Mouse (Mus musculus) midbrain, embryonic 14.5 days (tissue): ENCODE results near the gene Tdrkh. TPM values are rescaled to one million over a fixed set of nuclear protein-coding genes. Genes with fewer than 3 reads are reported as not detected.
A peak's percentile ranks its signal among the peaks of the same experiment; 100 is the strongest.

Source experiments
- ATAC-seq: fragments of 200-750 bp; cut with Nextera tagmentation; 2 replicates; pipeline ENCODE4 v1.8.0; 2017; ENCODE audit warnings: moderate number of reproducible peaks, moderate library complexity; ENCODE audit not compliant: low FRiP score, low TSS enrichment
- DNase-seq: peaks from one replicate; pipeline ENCODE4 v3.0.0-alpha.2; 2015
- H3K27ac ChIP-seq: fragments of 300-500 bp; sonication (generic); replicated peaks from 2 replicates; pipeline ENCODE4 v1.5.1; 2014; ENCODE audit warnings: mild to moderate bottlenecking, low read depth, low read length, moderate library complexity
- H3K27me3 ChIP-seq: fragments of 300-500 bp; sonication (generic); 2 replicates; pipeline ENCODE4 v1.6.1; 2014; ENCODE audit warnings: low read length, control low read depth, mixed read lengths; ENCODE audit not compliant: control insufficient read depth, insufficient read depth
- H3K36me3 ChIP-seq: fragments of 300-500 bp; sonication (generic); 2 replicates; pipeline ENCODE4 v1.6.1; 2014; ENCODE audit warnings: low read length, control low read depth; ENCODE audit not compliant: control insufficient read depth, insufficient read depth
- H3K4me1 ChIP-seq: fragments of 300-500 bp; sonication (generic); 2 replicates; pipeline ENCODE4 v1.6.1; 2014; ENCODE audit warnings: mild to moderate bottlenecking, antibody characterized with exemption, low read length, control low read depth; ENCODE audit not compliant: control insufficient read depth, insufficient read depth
- H3K4me2 ChIP-seq: fragments of 300-500 bp; sonication (generic); 2 replicates; pipeline ENCODE4 v1.6.1; 2014; ENCODE audit warnings: mild to moderate bottlenecking, low read length, moderate library complexity
- H3K4me3 ChIP-seq: fragments of 300-500 bp; sonication (generic); replicated peaks from 2 replicates; pipeline ENCODE4 v1.5.1; 2014; ENCODE audit warnings: low read depth, low read length
- H3K9ac ChIP-seq: fragments of 300-500 bp; sonication (generic); replicated peaks from 2 replicates; pipeline ENCODE4 v1.6.1; 2014; ENCODE audit warnings: mild to moderate bottlenecking, low read length, moderate library complexity
- H3K9me3 ChIP-seq: fragments of 300-500 bp; sonication (generic); 2 replicates; pipeline ENCODE4 v1.6.1; 2016; ENCODE audit warnings: low read length, control low read depth, mixed read lengths; ENCODE audit not compliant: control insufficient read depth
- WGBS: fragments of 180-500 bp; shearing (Covaris S2); extraction: QIAGEN DNeasy Blood & Tissue Kit; methylation state at CpG from one replicate; pipeline ENCODE4 v1.1.7; 2014; 5-methylcytosine and 5-hydroxymethylcytosine counted together
- polyA plus RNA-seq: library from polyadenylated mRNA; unstranded; fragments of >200 nt; fragmentation: Nextera tagmentation; extraction: Ambion mirVana; gene quantifications from 2 replicates; pipeline ENCODE4 v1.2.1, GENCODE M21; 2014

Tdrkh gene
- polyA plus RNA-seq, 1 experiment from 2014 or later = 55.3 TPM

DNA sequence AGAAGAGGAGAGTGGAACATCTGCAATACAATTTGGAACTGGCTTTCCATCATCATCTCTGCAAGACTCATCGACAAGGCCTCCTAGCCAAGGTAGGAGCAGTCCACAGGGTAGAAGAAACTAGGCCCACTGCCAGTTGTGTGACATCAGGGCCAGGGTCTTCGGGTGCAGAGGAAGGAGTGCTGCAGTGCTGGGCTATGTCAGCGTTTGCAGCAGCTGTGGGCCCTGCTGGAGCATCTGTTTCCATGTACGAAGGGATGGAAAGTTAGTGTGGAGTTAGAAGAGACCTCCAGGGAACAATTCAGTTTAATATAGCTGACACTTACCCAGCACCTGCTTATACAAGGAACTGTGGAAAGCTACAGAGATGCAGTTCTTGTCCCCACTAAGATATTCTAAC lies 20.0 kb upstream of the Tdrkh start:
- no peaks in the 10 kb centered on the region for H3K36me3 ChIP-seq
- WGBS = 78% methylated on average over 4 of the region's 4 CpGs
- H3K9me3 ChIP-seq = no peaks in the 10 kb centered on the region
- DNase-seq (no peak), ATAC-seq (no peak)
- H3K27me3 ChIP-seq = no peaks in the 10 kb centered on the region
- H3K27ac ChIP-seq = no peak overlapping the region
- H3K4me1 ChIP-seq = no peaks in the 10 kb centered on the region
- no peak overlapping the region for H3K4me2 ChIP-seq
- H3K9ac ChIP-seq = no peak overlapping the region
- no peak overlapping the region for H3K4me3 ChIP-seq

DNA sequence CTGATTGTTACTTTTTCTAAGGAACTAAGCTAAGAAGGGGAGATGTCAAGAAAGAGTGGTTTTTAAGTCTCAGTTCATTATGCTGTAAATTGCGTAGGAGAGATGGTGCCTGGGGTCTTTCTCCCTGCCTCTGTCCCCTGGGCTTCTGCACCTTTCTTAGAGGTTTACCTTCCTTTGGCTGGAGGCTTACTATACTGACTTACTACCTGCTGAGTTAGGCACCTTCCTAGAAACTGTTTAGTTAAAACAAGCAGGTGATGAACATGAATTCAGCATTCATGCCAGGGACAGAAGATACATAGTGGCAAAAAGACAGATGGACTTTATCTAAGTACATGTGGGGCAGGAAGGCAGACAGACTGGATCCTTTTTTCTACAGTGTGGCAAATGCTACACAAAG lies 16.7 kb upstream of the Tdrkh start:
- no peak overlapping the region for H3K9ac ChIP-seq

GRCm38 (mm10) chr3:94396851-94397250 lies 16.2 kb upstream of the Tdrkh start:
- Histone ChIP-seq H3K4me2 (no peak overlapping the region), H3K27me3 (no peaks in the 10 kb centered on the region), H3K9ac (no peak overlapping the region), H3K4me1 (peaks cover 12% of the 10 kb centered on the region; the same call in 1 of the 2 replicates), H3K9me3 (no peaks in the 10 kb centered on the region), H3K27ac (no peak overlapping the region), H3K4me3 (no peak overlapping the region), H3K36me3 (no peaks in the 10 kb centered on the region)
- ATAC-seq = no peak
- 86% methylated on average over 4 of the region's 4 CpGs for WGBS
- DNase-seq = no peak

More for the DNA sequence above, 16.7 kb upstream of the Tdrkh start:
- no peak overlapping the region for H3K27ac ChIP-seq
- H3K27me3 ChIP-seq = no peaks in the 10 kb centered on the region
- H3K4me2 ChIP-seq = no peak overlapping the region
- no peaks in the 10 kb centered on the region for H3K36me3 ChIP-seq
- no peak overlapping the region for H3K4me3 ChIP-seq
- DNase-seq (no peak), ATAC-seq (no peak)
- no peaks in the 10 kb centered on the region for H3K9me3 ChIP-seq
- WGBS = 61% methylated on average over 1 of the region's 1 CpGs
- H3K4me1 ChIP-seq = peaks cover 12% of the 10 kb centered on the region; the same call in 1 of the 2 replicates

DNA sequence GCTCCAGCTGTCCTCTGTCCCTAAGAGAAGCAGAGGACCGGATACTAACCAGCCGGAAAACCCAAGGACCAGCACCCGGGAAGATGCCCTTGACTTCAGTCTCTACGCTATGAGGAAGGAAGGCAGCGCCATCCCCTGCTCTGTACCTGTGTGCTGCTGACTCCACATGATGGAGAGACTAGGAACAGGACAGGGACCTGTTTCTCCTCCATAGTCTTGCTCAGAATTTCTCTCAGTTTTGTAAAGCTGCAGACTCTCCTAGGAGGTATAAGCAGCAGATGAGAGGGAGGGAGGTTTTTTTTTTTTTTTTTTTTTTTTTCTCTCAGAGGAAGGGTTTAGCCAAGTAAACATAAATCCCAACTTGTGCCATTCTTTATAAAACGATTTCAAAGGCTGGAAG lies 14.9 kb upstream of the Tdrkh start, which contains the start of gene Lingo4:
Gene Lingo4 (plus strand): TSS at position 301 of the 400 bp plus-strand sequence.
- Histone ChIP-seq H3K4me1 (peaks cover 12% of the 10 kb centered on the region; the same call in 1 of the 2 replicates), H3K9me3 (no peaks in the 10 kb centered on the region), H3K36me3 (no peaks in the 10 kb centered on the region), H3K4me2 (peak within 1 kb of the TSS; percentile 71), H3K27ac (no peak within 1 kb of the TSS), H3K27me3 (no peaks in the 10 kb centered on the region), H3K9ac (peak within 1 kb of the TSS; percentile 61), H3K4me3 (peak within 1 kb of the TSS; percentile 35)
- 75% methylated on average over 6 of the region's 6 CpGs for WGBS
- ATAC-seq (no peak), DNase-seq (no peak)

DNA sequence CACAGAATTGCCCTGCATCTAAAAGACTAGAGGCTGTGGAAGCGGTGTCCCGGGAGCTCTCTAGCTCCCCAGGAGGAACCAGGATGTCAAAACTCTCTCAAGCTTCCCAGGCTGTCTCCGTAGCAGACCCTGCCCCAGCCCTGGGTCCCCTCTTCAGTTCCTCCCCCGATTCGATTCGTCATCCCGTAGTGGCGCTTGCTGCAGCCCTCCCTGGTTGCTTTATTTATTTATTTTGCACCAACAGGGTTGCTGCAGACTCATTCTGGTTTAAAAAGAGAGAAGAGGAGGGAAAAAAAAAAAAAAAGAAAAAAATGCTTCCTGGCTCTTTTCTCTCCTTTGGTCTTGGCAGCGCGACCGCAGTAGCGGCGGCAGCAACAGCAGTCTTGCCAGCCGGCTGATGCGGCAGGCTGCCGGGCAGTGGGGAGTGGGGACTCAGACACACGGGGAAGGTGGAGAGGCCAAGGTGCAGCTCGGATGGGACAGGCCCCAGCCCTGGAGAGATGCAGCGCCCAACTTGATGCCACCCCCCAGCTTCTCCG lies 14.1 kb upstream of the Tdrkh start:
- ATAC-seq (peak; percentile 69; the same call in 1 of the 2 replicates), DNase-seq (peak; percentile 75)
- Histone ChIP-seq H3K36me3 (no peaks in the 10 kb centered on the region), H3K27ac (no peak overlapping the region), H3K4me1 (peaks cover 12% of the 10 kb centered on the region; the same call in 1 of the 2 replicates), H3K4me2 (peak overlapping the region; percentile 71), H3K9me3 (no peaks in the 10 kb centered on the region), H3K4me3 (peak overlapping the region; percentile 35), H3K9ac (peak overlapping the region; percentile 61), H3K27me3 (no peaks in the 10 kb centered on the region)
- WGBS = 2% methylated on average over 17 of the region's 20 CpGs

DNA sequence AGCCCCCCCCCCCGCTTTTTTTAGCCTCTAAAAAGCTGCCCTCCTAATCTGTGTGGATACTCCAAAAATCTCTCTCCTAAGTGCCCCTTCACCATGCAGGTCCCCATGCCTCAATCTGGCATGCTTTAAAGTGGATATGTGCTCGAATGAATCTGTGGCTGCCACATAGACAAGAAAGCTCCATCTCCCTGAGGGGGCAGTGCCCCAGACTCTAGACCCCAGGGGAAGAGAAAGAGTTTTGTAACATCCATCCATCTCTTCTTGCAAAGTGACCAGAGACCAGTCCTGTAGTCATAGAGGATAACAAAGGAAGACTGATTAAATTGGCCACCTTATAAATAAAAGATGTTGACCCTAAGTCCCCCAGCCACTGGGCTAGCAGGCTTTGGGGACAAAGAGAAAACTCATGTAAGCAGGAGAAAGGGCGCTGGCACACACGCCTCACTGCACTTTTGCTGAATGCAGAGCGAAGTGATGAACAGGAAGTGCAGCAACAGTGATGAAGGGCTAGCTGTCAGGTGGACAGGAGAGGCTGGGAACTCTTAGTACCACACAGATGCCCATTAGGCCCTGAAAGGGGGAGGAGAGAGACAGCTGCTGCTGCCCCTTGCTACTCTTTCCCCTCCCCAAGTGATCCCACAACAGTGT lies 13.3 kb upstream of the Tdrkh start:
- DNase-seq (peak; percentile 25), ATAC-seq (no peak; the same call in 1 of the 2 replicates)
- Histone ChIP-seq H3K36me3 (no peaks in the 10 kb centered on the region), H3K27me3 (no peaks in the 10 kb centered on the region), H3K4me3 (peak overlapping the region; percentile 35), H3K4me1 (peaks cover 12% of the 10 kb centered on the region; the same call in 1 of the 2 replicates), H3K9me3 (no peaks in the 10 kb centered on the region), H3K27ac (no peak overlapping the region), H3K4me2 (peak overlapping the region; percentile 71), H3K9ac (peak overlapping the region; percentile 61)
- WGBS = 20% methylated on average over 5 of the region's 5 CpGs

DNA sequence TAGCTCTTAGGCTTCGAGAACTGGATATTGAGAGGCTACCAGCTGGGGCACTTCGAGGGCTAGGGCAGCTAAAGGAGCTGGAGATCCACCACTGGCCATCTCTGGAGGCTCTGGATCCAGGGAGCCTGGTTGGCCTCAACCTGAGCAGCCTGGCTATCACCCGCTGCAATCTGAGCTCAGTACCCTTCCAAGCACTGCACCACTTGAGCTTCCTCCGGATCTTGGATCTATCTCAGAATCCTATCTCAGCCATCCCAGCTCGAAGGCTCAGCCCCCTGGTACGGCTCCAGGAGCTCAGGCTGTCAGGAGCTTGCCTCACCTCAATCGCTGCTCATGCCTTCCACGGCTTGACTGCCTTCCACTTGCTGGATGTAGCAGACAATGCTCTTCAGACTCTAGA lies 10.6 kb upstream of the Tdrkh start:
- Histone ChIP-seq H3K9me3 (no peaks in the 10 kb centered on the region), H3K4me2 (no peak overlapping the region), H3K4me3 (no peak overlapping the region), H3K36me3 (no peaks in the 10 kb centered on the region), H3K27ac (no peak overlapping the region), H3K4me1 (peaks cover 12% of the 10 kb centered on the region; the same call in 1 of the 2 replicates), H3K27me3 (no peaks in the 10 kb centered on the region), H3K9ac (no peak overlapping the region)
- WGBS = 75% methylated on average over 8 of the region's 8 CpGs
- ATAC-seq = no peak
- no peak for DNase-seq

DNA sequence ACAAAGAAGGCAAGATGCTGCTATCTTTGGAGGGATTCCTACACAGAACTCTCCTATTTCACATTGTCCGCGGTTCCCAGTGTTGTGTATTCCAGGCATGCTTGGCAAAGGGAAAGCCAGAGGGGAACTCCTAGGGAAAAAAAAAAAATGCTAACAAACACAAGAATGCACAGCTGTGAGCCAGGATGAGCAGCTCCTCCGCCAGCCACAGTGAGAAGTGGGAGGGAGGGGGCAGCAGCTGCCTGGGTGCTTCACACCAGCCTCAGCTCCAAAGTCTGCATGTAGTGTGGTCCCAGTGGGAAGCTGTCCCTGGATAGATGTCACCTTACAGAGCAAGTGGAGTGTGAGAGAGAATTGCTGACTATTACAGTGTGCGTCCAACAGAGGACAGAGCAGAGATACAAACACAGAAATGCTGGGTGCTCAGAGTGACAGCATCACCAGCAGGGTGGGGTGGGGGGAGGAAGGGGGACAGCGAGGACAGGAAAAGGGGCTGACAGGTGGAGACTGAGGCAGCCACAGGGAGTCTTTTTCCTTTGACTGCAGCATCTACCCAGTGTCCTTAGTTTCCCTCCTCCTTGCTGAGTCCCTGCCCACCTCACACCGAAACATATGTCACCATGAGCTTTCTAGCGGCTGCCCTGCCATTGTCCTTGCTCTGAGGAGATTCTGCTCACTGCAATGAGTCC lies 8.6 kb upstream of the Tdrkh start:
- Histone ChIP-seq H3K4me1 (0 out of 2 replicates have a peak, but pooled peaks cover 3% of the 10 kb centered on the region), H3K4me3 (no peak overlapping the region), H3K4me2 (no peak overlapping the region), H3K36me3 (no peaks in the 10 kb centered on the region), H3K9ac (0 out of 2 replicates have a peak overlapping the region, but pooled peaks have one; percentile 16), H3K27me3 (no peaks in the 10 kb centered on the region), H3K27ac (no peak overlapping the region), H3K9me3 (no peaks in the 10 kb centered on the region)
- 30% methylated on average over 7 of the region's 7 CpGs for WGBS
- ATAC-seq (no peak), DNase-seq (peak; percentile 11)
